Mouse (Mus musculus) stomach, embryonic 14.5 days (tissue): ENCODE measurements around the gene Gm11009. TPM values are rescaled to one million over a fixed set of nuclear protein-coding genes. Genes with fewer than 3 reads are reported as not detected.
"Not testable (repeated sequence)": the region's sequence is repeated elsewhere in the genome, so short reads cannot be mapped to it uniquely, and the experiment has no call there.

Source experiments
- ATAC-seq: fragments of 200-750 bp; cut with Nextera tagmentation; 2 replicates; pipeline ENCODE4 v1.8.0; 2017; ENCODE audit warnings: low read depth, moderate TSS enrichment; ENCODE audit not compliant: insufficient number of reproducible peaks, insufficient read depth, low FRiP score
- H3K27ac ChIP-seq: fragments of 300-500 bp; sonication (generic); 2 replicates; pipeline ENCODE4 v1.5.1; 2014; ENCODE audit warnings: mild to moderate bottlenecking, low read length, moderate library complexity, mixed read lengths
- H3K27me3 ChIP-seq: fragments of 300-500 bp; sonication (generic); 2 replicates; pipeline ENCODE4 v1.6.1; 2014; ENCODE audit warnings: low read length, control low read depth, mixed read lengths; ENCODE audit not compliant: control insufficient read depth, insufficient read depth
- H3K36me3 ChIP-seq: fragments of 300-500 bp; sonication (generic); 2 replicates; pipeline ENCODE4 v1.6.1; 2014; ENCODE audit warnings: mild to moderate bottlenecking, control low read depth, low read length, moderate library complexity, mixed read lengths; ENCODE audit not compliant: control insufficient read depth, insufficient read depth
- H3K4me1 ChIP-seq: fragments of 300-500 bp; sonication (generic); 2 replicates; pipeline ENCODE4 v1.6.1; 2014; ENCODE audit warnings: low read length, control low read depth, mixed read lengths; ENCODE audit not compliant: control insufficient read depth, insufficient read depth
- H3K4me2 ChIP-seq: fragments of 300-500 bp; sonication (generic); replicated peaks from 2 replicates; pipeline ENCODE4 v1.6.1; 2014; ENCODE audit warnings: low read depth, low read length, control low read depth
- H3K4me3 ChIP-seq: fragments of 300-500 bp; sonication (generic); 2 replicates; pipeline ENCODE4 v1.5.1; 2014; ENCODE audit warnings: low read depth, low read length, control low read depth
- H3K9ac ChIP-seq: fragments of 300-500 bp; sonication (generic); replicated peaks from 2 replicates; pipeline ENCODE4 v1.6.1; 2014; ENCODE audit warnings: low read depth, mild to moderate bottlenecking, control low read depth, low read length, moderate library complexity, mixed read lengths
- H3K9me3 ChIP-seq: fragments of 300-500 bp; sonication (generic); 2 replicates; pipeline ENCODE4 v1.6.1; 2016; ENCODE audit warnings: low read depth, low read length, control low read depth; ENCODE audit not compliant: control insufficient read depth
- WGBS: fragments of 180-500 bp; shearing (Covaris S2); extraction: QIAGEN DNeasy Blood & Tissue Kit; methylation state at CpG from one replicate; pipeline ENCODE4 v1.1.7; 2014; 5-methylcytosine and 5-hydroxymethylcytosine counted together
- polyA plus RNA-seq: library from polyadenylated mRNA; unstranded; fragments of >200 nt; fragmentation: Nextera tagmentation; extraction: Ambion mirVana; gene quantifications from 2 replicates; pipeline ENCODE4 v1.2.1, GENCODE M21; 2014

The Gm11009 gene
- not detected in 2 replicates for polyA plus RNA-seq

DNA sequence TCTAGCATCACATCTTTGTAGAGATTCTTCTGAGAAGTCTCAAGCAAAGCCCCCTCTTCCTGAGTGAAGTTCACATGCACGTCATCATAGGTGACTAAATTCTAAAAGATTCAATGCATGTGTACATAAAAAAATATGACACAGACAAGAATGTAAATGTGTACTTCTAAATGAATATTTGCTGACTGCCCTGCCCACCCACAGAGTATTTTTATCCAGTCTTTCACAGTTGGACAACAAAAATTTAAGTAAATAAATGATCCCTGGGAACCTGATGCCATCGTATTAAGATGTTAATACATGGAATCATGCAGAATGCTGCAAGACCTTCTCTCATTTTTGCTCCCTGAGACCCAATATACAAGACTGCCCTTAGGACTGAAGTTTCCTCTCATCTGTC lies at the start of gene Gm11009:
Gene Gm11009, minus strand, starts transcription at position 101 of the 400 bp plus-strand sequence.
- H3K9me3 ChIP-seq, H3K27ac ChIP-seq, ATAC-seq, H3K36me3 ChIP-seq, H3K4me2 ChIP-seq, H3K27me3 ChIP-seq, H3K4me3 ChIP-seq, H3K4me1 ChIP-seq, H3K9ac ChIP-seq: not testable (repeated sequence)
- no CpG with 5 or more reads among the region's 2 CpGs for WGBS

Other genes starting within 250 kb of the Gm11009 start
- 1.3 and 4.4 TPM in 2 replicates for gene Gm2004, start 169.7 kb downstream of the Gm11009 start, polyA plus RNA-seq
- 6.6 and 6.9 TPM in 2 replicates for gene 2210418O10Rik, start 92.9 kb downstream of the Gm11009 start, polyA plus RNA-seq
- gene Gm14435, start 104.1 kb upstream of the Gm11009 start, polyA plus RNA-seq = 18.2 and 22.6 TPM in 2 replicates
- gene Gm14434, start 167.3 kb upstream of the Gm11009 start, polyA plus RNA-seq = 0.97 and 2.5 TPM in 2 replicates
- gene Zfp967, start 201.6 kb upstream of the Gm11009 start, polyA plus RNA-seq = not detected in 2 replicates